Mouse (Mus musculus) gastrocnemius, adult 18-20 months (tissue): ENCODE data around the gene Rtn4. TPM values are rescaled to one million over a fixed set of nuclear protein-coding genes. Genes with fewer than 3 reads are reported as not detected.
"Not testable (repeated sequence)": the region's sequence is repeated elsewhere in the genome, so short reads cannot be mapped to it uniquely, and the experiment has no call there.

ENCODE experiments used
- DNase-seq: peaks from one replicate; pipeline ENCODE4 v3.0.0; 2021; ENCODE audit warnings: low spot score
- total RNA-seq, 2 experiments: library from RNA; stranded (reverse); gene quantifications; 2 replicates each; pipeline ENCODE4 v1.2.3; 2021

Gene Rtn4
- total RNA-seq, 2 experiments from 2014 or later = 646 to 802 TPM

DNA sequence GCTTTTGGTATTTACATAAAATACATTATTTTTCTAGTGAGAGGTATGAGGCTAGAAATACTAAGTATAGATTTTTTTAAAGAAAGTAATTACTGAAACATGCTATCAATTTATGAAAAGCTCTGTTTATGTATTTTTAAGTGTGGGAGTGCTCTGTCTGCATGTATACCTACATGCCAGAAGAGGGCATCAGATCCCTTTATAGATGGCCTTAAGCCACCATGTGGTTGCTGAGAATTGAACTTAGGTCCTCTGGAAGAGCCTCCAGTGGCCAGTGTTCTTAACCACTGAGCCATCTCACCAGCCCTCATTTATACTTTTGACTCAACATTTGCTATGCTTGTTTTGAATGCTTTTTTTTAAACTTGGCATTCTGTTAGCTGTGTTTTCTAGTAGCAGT, 16.8 kb downstream of the Rtn4 start:
- DNase-seq = no peak

DNA sequence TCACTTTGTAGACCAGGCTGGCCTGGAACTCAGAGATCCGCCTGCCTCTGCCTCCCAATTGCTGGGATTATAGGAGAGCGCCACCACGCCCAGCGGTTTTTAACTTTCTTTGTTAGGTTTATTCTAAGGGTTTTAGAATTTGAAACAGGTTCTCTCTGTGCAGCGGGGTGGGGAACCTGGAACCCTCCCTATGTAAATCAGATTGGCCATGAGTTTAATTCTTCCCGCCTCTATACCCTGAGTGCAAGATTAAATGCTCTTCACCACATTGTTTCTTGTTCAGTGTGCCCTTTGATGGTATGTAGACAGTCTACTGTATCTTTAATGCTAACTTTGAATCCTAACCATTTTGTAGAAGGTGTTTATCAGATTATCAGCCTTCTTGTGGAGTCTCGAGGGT, 21.4 kb downstream of the Rtn4 start:
- DNase-seq = no peak

DNA sequence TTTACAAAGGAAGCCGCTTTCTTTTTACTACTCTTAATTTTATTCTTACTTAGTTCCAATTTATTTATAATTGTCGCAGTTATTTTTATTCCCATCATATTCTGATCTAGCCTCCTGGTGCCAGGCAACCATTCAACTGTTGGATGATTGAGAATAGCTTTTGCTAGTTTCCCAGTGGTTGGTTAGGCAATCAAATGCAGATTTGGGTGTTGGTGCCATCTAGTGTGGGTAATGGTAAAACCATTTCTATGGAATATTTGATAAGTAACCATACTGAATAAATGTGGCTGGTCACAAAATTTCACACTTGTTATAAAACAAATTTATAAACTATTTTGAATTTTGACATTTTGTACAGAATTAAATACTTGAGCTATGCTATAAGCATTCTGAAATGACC, 22.0 kb downstream of the Rtn4 start:
- DNase-seq = no peak

DNA sequence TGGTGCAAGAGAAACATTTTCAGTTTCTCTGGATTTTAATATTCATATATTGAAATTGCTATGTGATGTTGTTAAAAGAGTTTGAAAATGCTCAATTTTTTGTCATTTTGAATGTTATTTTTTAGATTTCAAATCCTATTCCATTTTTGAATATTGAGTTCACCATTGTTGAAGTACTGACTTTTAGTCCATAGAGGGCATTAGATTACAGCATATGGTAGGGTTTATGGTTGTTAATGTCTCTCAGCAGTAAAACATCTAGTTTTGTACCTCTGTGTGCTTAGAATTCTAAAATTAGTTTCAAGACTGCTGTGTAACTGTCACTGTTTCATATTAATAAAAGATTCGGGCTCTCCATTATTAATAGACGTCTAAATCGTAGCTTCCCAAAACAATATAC, 22.8 kb downstream of the Rtn4 start:
- DNase-seq = no peak

DNA sequence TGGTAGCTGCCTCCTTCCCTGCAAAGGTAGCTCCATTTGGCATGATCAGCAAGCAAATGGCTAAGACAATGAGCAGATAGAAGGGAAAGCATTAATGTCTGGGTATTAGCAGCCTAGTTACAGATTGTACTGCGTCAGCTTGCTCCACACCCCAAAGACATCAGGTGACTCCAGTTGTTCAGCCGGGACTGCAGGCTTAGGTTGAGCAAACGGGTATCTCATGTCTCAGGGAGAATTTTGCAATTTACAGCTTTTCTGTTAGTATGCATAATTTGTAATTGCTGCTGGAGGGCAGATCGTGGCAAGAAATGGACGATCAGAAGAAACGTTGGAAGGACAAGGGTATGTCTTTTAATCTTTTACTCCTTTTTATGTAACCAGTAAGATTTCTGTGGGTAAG, 25.8 kb downstream of the Rtn4 start:
- peak; percentile 48 for DNase-seq

DNA sequence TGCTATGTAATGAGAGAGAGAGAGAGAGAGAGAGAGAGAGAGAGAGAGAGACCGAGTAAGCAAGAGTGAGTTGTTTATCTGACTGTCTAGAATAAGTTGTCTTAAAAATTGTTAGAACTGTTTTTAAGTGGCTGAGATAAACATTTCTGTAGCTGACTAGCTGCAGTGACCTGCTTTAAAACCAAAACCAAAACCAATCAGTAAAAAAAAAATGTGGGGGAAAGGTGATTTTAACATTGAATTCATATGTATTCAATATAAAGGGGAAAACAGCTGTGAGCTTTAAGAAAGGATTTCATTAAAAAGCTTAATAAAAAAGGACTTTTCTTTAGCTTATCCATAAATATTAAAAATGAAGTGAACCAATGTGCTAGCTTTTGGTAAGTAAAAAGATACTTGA, 26.9 kb downstream of the Rtn4 start:
- DNase-seq = no peak

DNA sequence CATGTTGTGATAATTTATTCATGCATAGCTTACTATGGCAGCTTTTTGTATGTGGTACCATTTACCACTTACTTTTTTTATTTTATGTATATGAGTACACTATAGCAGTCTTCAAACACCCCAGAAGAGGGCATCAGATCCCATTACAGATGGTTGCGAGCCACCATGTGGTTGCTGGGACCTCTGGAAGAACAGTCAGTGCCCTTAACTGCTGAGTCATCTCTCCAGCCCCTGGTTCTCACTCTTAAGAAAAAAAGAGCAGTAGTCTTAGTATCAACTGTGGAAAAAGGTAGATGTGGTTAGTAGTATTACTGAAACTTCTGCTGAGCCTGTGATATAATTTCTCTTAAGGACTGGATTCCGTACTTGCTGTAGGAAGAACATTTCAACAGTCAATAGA, 31.5 kb downstream of the Rtn4 start:
- no peak for DNase-seq

DNA sequence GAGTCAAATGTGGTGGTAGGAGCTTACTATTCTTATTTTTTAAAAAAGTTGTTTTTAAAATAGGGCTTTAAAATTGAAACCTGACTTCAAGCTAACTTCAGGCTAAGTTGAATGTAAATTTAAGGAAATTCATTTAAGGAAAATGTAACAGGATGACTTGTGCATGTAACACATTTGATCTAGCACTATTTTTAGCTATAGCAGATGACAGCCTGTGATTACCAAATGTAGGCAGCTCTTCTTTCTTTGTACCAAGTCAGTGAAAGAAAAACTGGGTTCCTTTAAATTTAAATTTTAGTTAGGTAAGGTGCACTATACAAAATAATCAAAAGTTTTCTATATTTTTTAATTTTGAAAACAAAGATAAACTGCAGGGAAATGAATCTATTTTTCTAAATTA, 32.4 kb downstream of the Rtn4 start:
- no peak for DNase-seq

DNA sequence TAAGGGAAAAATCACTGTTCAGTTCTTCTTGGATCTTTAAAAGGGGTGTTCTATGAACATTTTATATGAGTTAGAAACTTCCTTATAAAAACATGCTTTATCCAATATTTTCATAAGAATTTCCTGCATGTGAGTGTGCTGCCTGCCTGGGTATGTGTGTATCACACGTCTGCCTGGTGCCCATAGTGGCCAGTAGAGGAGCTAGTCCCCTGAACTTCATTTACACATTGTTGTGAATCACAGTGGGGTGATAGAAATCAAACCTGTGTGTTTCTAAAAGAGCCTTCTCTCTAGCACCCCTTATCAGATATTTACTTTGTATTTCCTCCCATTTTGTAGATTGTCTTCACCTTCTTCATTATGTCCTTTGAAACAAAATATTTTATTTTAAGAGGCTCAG, 32.9 kb downstream of the Rtn4 start:
- DNase-seq = no peak

DNA sequence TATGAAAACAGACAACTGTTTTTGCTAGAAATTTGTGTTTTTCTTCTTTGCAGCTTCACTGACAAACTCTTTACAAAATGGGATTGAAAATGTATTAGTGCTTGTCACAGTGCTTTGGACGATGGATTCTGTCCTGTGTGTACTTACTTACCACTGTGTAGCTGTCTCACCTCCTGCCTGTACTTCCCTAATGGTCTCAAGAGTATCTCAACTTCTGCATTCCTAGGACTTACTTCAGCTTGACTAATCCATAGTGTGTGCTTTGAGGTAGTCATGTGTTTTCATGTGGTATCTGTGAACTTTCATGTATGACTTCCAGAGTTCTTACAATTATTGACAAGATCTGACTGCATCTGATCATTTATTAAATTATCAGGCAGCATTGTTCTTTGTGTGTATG, 35.2 kb downstream of the Rtn4 start:
- no peak for DNase-seq

DNA sequence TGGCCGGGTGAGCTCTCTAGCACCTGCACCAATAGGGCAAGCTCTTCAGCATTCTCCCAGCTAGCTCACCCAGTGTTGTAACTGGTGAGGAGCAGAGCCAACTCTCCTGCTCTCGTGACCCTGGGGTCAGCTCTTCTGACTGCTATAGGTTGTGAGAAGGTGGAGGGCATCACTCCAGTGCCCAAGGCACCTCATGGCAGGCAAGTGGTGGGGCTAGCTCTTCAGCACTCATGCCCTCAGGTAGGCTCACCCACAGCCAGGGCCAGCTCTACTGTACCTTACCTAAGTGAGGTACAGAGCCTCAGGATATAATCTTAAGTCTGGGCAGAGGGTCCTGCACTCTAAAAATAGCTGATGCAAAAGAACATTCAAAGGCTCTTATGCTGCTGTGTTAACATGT, 47.0 kb downstream of the Rtn4 start:
- no peak for DNase-seq

DNA sequence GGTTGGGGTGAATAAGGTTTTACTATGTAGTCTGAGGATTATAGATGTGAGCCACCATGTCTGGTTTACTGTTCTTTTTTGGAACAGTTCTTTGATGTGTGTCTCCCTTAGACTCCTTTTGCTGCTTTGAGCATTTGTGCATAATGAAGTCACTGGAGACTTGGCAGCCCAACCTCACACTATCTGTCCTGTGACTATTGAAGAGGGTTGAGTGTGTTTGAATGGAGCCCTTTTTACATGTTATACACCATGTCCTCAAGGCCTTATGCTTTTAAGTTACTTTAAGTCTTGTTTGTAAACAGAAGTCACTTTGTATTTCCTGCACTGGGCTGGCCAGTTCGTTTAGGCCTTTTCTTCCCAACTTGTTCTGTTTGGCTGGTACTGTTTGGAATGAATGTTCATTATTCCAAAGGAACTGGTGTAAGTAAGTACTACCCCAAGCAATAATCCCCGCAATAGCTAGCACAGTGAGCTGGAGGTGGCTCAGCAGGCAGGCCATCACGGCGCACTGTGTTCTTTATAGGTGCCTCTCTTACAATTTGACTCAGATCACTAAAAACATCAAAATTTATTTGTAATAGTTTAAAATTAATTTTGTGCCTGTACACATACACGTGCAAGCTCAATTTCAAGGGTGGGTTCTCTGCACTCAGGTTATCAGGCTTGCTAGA, 52.1 kb downstream of the Rtn4 start:
- DNase-seq = no peak

DNA sequence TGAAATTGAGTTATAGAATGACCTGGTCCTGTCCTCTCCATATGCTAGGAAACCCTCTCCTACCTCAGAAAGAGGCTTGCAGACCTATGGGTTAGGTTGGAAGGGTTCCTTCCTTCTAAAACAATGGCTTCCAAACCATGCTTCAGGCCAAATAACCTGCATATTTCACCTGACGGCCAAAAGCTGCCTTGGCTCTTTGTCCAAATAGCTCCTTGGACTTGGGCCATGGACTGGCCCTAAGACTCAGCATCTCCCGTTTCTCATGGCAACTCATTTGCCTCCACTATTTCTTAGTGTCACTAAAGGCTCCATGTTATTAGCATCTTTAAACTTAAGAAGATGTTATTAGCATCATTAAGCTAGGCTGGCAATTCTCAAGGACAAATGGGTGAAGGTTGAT, 52.8 kb downstream of the Rtn4 start:
- no peak for DNase-seq

DNA sequence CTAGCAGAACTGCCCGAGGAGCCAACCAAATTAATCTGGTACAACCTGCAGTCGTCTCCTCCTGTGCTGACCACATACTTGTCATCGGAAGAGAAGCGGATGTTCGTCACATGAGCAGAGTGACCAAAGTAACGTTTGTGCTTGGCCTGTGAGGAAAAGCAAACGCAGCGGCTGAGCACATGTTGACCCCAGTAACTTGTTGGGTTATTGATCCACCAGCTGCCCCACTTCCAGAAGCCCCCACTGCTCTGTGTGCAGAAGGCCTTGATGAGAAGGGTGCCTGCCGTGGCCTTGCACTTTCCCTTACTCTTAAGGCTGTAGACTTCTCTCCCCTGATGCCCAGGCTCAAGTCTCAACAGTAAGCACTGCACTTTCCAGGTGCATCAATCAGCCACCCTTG, 53.5 kb downstream of the Rtn4 start:
- no peak for DNase-seq

DNA sequence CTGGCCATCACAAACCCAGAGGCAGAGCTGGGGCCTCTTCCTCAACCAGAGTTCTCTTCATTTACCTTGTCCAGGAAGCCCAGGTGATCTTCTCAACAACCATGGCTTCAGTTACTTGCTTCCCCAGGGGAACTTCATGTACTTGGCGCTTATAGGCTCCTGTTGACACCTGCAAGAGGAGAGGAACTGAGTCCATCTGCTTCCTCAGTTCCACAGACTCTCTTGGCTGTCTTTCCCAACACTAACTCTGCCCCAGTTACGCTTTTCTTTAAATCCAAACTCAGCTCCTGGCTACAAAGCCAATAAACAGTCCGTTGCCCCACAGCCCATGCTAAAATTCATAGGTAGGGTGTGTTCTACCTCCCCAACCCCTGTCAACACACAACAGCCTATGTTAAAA, 54.6 kb downstream of the Rtn4 start:
- no peak for DNase-seq

DNA sequence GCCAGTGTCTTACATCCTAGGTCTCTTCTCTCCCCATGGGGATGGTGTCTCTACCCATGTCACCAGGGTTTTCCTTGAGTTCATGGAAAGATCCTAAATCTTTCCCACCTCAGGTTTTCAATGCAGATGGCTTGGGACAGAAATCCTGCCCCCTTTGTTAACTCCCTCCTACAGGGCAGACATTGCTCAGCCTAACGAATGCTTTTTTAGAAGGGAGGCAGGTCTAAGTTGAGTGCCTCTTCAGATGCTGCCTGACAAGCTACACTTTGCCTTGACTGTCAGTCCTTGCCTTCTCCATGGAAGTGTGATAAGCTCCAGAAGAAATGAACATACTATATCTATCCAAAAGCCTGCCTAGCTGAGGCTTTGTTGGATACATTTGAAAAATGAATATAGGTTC, 55.1 kb downstream of the Rtn4 start:
- DNase-seq = no peak

DNA sequence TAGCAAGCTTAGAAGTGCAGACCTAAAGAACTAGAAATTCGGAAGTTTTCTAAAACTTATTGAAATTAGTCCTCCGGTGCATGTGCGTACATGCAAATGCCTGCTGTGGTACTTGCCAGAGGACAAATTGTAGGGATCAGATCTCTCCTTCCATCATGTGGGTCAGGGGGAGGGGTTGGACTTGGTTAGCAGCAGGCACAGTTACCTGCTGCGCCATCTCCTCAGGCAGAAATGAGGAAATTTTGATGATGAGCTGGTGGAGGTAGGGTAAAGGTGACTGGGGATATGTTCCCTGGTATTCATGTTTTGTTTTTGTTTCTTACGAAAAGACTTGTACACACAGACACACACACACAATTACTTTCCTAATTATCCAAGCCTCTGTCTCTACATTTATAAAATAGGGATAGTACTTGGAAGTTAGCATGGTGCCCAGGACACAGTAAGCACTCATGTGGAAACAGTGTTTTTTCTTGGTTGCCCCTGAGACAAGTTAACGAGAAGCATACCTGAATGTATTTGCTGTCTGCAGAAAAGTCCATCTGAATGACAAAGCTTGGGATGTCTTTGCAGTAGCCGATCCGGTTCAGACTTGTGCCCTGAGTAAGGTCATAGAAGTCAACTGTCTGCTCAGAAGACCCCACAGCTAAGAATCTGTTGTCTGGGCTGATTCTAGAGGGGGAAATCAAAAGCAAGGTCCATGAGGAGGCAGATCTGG, 56.2 kb downstream of the Rtn4 start:
- no peak for DNase-seq

DNA sequence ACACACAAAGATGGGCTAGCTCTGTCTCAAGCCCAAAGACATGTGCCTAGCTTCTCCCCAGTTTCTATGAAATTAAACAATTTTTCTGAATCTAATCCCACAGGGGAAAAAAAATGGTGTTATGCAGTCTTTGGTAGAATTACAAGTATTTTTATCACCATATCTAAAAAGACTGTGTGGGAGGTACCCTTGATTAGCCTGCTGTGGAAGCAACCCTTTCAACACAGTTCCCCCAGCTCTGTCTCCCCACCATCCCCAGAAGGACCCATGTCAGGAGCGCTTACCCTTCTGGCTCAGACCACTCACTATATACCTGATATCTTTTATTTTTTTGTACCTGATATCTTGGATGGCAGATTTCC, 56.7 kb downstream of the Rtn4 start:
- no peak for DNase-seq

DNA sequence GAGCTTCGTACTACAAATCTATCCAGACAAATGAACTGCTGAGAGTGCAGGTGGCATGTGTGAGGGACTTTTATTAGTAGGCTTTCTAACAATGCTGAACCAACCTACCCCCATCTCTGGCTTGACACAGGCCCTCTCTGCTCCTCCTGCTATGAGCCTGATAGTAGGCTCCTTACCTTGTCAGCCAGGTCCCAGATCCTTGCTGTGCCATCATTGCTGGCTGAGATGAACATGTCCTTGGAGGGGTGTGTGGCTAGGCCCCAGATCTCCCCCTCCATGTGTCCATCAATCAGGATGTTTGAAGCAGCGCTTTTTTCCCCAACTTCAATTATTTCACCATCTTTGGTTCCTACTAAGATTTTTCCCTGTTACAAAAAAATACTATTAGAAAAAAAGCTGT, 58.3 kb downstream of the Rtn4 start:
- DNase-seq = no peak

DNA sequence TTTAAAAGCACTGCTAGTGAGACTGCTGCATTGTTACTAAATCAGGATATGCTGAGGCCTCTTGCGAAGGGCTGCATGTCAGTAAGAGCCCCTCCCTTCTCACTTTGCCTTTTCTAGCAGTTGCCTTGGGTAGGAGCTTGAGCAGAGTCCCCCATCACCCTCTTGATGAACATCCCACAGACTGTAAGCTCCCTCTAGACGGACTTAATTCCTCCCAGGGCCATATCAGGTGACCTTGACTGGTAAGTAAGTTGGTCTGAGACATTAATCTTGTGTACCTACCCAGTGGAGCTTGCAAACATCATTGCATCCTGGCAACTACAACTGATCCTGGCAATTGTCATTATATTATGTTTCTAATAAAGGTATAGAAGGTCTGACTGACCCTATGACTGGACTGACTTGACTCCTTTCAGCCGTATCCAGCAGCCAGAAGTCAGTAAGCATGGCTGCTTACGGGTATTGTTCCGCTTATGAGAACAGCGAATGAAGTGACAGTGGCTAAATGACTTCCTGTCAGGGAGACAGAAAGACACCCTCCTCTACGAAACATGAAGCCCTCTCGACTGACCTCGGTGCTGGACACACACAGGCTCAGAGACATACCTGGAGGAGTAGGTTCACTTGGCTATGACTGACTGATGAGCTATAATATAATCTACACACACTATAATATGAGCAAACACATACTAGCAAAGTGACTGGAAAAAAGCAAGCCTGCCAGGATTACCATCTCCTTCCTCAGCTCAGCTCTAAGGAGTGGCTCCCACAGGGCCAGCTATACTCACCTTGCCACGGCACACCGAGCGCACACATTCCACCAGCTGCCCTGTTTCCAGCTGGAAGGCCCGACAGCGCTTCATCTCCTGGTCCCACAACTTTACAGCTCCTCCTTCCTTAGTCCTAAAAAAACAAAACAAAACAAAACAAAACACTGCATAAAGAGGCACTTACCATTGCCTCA, 59.2 kb downstream of the Rtn4 start:
- no peak for DNase-seq

DNA sequence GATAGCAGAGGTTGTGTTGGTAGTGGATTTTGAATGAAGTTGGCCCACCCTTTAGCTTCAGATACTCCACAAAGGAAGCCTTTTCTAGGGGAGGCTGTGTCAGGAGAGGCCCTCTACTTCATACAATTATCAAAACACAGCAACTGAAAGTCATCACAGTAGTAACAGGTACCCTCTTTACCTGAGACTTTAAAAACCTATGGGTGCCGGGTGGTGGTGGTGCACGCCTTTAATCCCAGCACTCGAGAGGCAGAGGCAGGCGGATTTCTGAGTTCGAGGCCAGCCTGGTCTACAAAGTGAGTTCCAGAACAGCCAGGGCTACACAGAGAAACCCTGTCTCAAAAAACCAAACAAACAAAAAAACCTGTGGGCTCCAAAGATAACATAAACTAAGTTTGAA, 63.3 kb downstream of the Rtn4 start:
- DNase-seq = not testable (repeated sequence)

DNA sequence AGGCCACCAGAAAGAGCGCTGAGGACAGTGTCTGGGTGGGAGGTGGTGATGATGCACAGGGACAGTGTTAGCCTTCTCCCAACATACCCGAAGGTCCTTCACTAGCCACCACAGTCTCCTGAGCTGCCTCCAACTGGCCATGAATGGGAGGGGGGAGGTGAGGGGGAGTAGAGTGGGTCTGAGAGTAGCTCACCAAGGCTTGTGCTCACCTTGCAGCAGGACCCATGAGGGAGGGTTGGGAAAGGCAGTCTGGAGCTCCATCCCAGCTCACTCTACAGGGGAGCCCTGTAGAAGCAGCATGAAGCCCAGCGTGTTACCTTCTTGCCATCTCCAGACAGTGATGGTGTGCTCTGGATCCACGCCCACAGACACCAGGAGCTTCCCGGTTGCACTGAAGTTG, 65.9 kb downstream of the Rtn4 start:
- no peak for DNase-seq

DNA sequence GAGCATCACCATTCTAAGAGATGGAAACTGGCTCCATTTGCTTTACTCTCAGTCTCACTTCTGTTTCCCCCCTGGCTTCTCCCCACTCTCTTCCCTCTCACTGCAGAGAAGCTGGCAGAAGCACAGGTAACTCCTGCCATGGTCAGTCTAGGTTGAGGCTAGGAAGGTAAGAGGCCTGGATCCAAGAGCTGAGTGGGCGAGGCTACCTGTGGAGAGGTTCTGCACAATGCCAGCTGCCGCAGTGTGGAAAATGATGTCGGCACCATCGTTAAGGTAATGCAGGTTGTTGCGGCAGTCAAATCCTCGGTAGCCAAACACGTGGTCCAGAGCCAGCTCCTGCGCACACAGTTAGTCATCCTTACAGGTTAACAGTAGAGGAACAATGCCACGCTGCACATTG, 68.6 kb downstream of the Rtn4 start:
- DNase-seq = no peak
